Mouse (Mus musculus): ENCODE measurements around the gene Map3k12. TPM values are rescaled to one million over a fixed set of nuclear protein-coding genes. Genes with fewer than 3 reads are reported as not detected.

Map3k12 gene
- total RNA-seq, 1 experiment from 2014 or later, result 2.4 TPM

- ATAC-seq (replicated peaks in 1 of 2; ENCODE audit: insufficient read depth in 1 of 2, low FRiP score in 2 of 2, low TSS enrichment in 1 of 2, low read depth in 1 of 2, poor library complexity in 2 of 2, severe bottlenecking in 2 of 2), result no peak
These were observed 65.0 kb downstream of the Map3k12 start for GRCm38 (mm10) chr15:102451666-102452430.

- ATAC-seq (replicated peaks in 1 of 2; ENCODE audit: insufficient read depth in 1 of 2, low FRiP score in 2 of 2, low TSS enrichment in 1 of 2, low read depth in 1 of 2, poor library complexity in 2 of 2, severe bottlenecking in 2 of 2), result no peak
These were observed 65.9 kb downstream of the Map3k12 start for GRCm38 (mm10) chr15:102450928-102451327.

- no peak for ATAC-seq (replicated peaks in 1 of 2; ENCODE audit: insufficient read depth in 1 of 2, low FRiP score in 2 of 2, low TSS enrichment in 1 of 2, low read depth in 1 of 2, poor library complexity in 2 of 2, severe bottlenecking in 2 of 2)
These were observed 67.5 kb downstream of the Map3k12 start for GRCm38 (mm10) chr15:102449366-102449765.

Other genes with a start within 250 kb of the Map3k12 start
- gene Gm9918, start 246.5 kb downstream of the Map3k12 start, total RNA-seq (2017), result not detected in 2 replicates
- 11.5 and 19.4 TPM in 2 replicates for gene Mfsd5, start 237.6 kb downstream of the Map3k12 start, total RNA-seq (2017)
- gene Espl1, start 220.8 kb downstream of the Map3k12 start, total RNA-seq (2017), result 8.5 and 26.9 TPM in 2 replicates
- 273 and 464 TPM in 2 replicates for gene Pfdn5, start 190.9 kb downstream of the Map3k12 start, total RNA-seq (2017)
- 35.7 and 75.9 TPM in 2 replicates for gene Myg1, start 185.4 kb downstream of the Map3k12 start, total RNA-seq (2017)
- 48.4 and 91.9 TPM in 2 replicates for gene Aaas, start 166.3 kb downstream of the Map3k12 start, total RNA-seq (2017)
- not detected in 2 replicates for gene Sp7, start 149.9 kb downstream of the Map3k12 start, total RNA-seq (2017)
- gene Sp1, start 110.9 kb downstream of the Map3k12 start, total RNA-seq (2017), result 73.0 and 88.0 TPM in 2 replicates
- gene Amhr2, start 71.7 kb downstream of the Map3k12 start, total RNA-seq (2017), result not detected in 2 replicates
- 64.1 and 67.1 TPM in 2 replicates for gene Prr13, start 58.0 kb downstream of the Map3k12 start, total RNA-seq (2017)
- gene Pcbp2, start 46.5 kb downstream of the Map3k12 start, total RNA-seq (2017), result 228 and 317 TPM in 2 replicates
- gene Gm10337, start 13.3 kb downstream of the Map3k12 start, total RNA-seq (2017), result not detected in 2 replicates
- gene Tarbp2, start 1.1 kb upstream of the Map3k12 start, total RNA-seq (2017), result 26.8 and 33.3 TPM in 2 replicates
- 0.55 and 1.6 TPM in 2 replicates for gene Npff, start 7.9 kb upstream of the Map3k12 start, total RNA-seq (2017)
- gene Gm28047, start 108.0 kb upstream of the Map3k12 start, total RNA-seq (2017), result 1.7 TPM in 1 of 2 replicates, not detected in the other
- gene Atf7, start 108.4 kb upstream of the Map3k12 start, total RNA-seq (2017), result 24.9 and 59.6 TPM in 2 replicates
- gene Atp5g2, start 155.3 kb upstream of the Map3k12 start, total RNA-seq (2017), result 29.1 and 78.4 TPM in 2 replicates
- 26.4 and 36.5 TPM in 2 replicates for gene Calcoco1, start 205.1 kb upstream of the Map3k12 start, total RNA-seq (2017)

Data from hematopoietic stem cell, adult 5-6 weeks (primary cell).